Mouse (Mus musculus) ES-E14 (cell line): ENCODE measurements around the gene Scube3. TPM values are rescaled to one million over a fixed set of nuclear protein-coding genes. Genes with fewer than 3 reads are reported as not detected.

Experiments used
- DNase-seq: peaks from one replicate; pipeline ENCODE4 v3.0.0-alpha.2; 2013; ENCODE audit warnings: low read depth, low spot score
- H3K27ac ChIP-seq: 2 replicates; pipeline ENCODE4 v1.5.1; 2012; ENCODE audit warnings: low read depth, mild to moderate bottlenecking, low read length, moderate library complexity, mixed read lengths; ENCODE audit not compliant: poor library complexity, insufficient read depth, severe bottlenecking
- H3K36me3 ChIP-seq: 2 replicates; pipeline ENCODE4 v1.6.1; 2012; ENCODE audit warnings: mild to moderate bottlenecking, low read length, moderate library complexity, mixed read lengths; ENCODE audit not compliant: control insufficient read depth, poor library complexity, insufficient read depth, severe bottlenecking
- H3K4me1 ChIP-seq, 2 experiments: fragments of 150-350 bp in 1 of 2; sonication (generic) in 1 of 2; 2 replicates each; pipeline ENCODE4 v1.6.1; 2012; ENCODE audit warnings: low read length in 2 of 2, mild to moderate bottlenecking in 1 of 2, mixed read lengths in 1 of 2; ENCODE audit not compliant: control insufficient read depth in 2 of 2, insufficient read depth in 2 of 2, poor library complexity in 1 of 2
- H3K4me3 ChIP-seq, 2 experiments: fragments of 150-350 bp in 1 of 2; sonication (generic) in 1 of 2; 2 replicates each; pipeline ENCODE4 v1.5.1; 2012; ENCODE audit warnings: low read length in 2 of 2, low read depth in 1 of 2, mild to moderate bottlenecking in 1 of 2, mixed read lengths in 1 of 2; ENCODE audit not compliant: insufficient read depth in 1 of 2, poor library complexity in 1 of 2, severe bottlenecking in 1 of 2
- H3K9ac ChIP-seq: 2 replicates; pipeline ENCODE4 v1.6.1; 2012; ENCODE audit warnings: low read depth, mild to moderate bottlenecking, low read length, mixed read lengths; ENCODE audit not compliant: poor library complexity, insufficient read depth, severe bottlenecking
- H3K9me3 ChIP-seq: fragments of 150-350 bp; sonication (generic); 2 replicates; pipeline ENCODE4 v1.6.1; 2012; ENCODE audit warnings: low read depth, mild to moderate bottlenecking, low read length; ENCODE audit not compliant: control insufficient read depth, insufficient read depth
- CHD2 ChIP-seq: IDR thresholded peaks from 2 replicates; pipeline ENCODE4 v1.6.1; 2014; ENCODE audit warnings: mild to moderate bottlenecking, low read depth, low read length, inconsistent platforms
- HCFC1 ChIP-seq: IDR thresholded peaks from 2 replicates; pipeline ENCODE4 v1.6.1; 2012; ENCODE audit warnings: low read length, inconsistent platforms, borderline replicate concordance; ENCODE audit not compliant: insufficient read depth
- MAFK ChIP-seq: IDR thresholded peaks from 2 replicates; pipeline ENCODE4 v1.6.1; 2014; ENCODE audit warnings: mild to moderate bottlenecking, low read depth, low read length, inconsistent platforms; ENCODE audit not compliant: insufficient read depth
- ZC3H11A ChIP-seq: IDR thresholded peaks from 2 replicates; pipeline ENCODE4 v1.6.1; 2012; ENCODE audit warnings: low read depth, mild to moderate bottlenecking, inconsistent platforms, low read length, borderline replicate concordance
- ZNF384 ChIP-seq: IDR thresholded peaks from 2 replicates; pipeline ENCODE4 v1.6.1; 2012; ENCODE audit warnings: low read depth, low read length, inconsistent platforms
- in situ Hi-C, 2 experiments: fragments of 600-800 bp; cut with MboI; formaldehyde crosslinking; loops; one replicate each; pipeline ENCODE4 v1.15.1; 2025; ENCODE audit warnings: low sequenced_read_pairs in 2 of 2, inconsistent platforms in 1 of 2; ENCODE audit not compliant: unreplicated experiment in 2 of 2
- total RNA-seq: library from RNA; depleted of rRNA; stranded (reverse); fragments of 300-350 nt; gene quantifications from 2 replicates; pipeline ENCODE4 v1.2.3, GENCODE M21; 2012

Gene Scube3
- total RNA-seq, 1 experiment, result 24.0 TPM

- Histone ChIP-seq H3K4me3 (no peak overlapping the region), H3K9me3 (no peaks in the 10 kb centered on the region), H3K4me1 (peaks cover 6 to 30% of the 10 kb centered on the region in 2 experiments; a peak in 3 of 4 replicates), H3K36me3 (no peaks in the 10 kb centered on the region), H3K9ac (no peak overlapping the region; the same call in 1 of the 2 replicates), H3K27ac (no peak overlapping the region)
- in situ Hi-C loops, result no loop called here
- no peak for DNase-seq
- no peak for TF ChIP-seq ZNF384
- TF ChIP-seq ZC3H11A, result no peak
- no peak for TF ChIP-seq HCFC1
Observed at GRCm38 (mm10) chr17:28180331-28180730, 38.4 kb downstream of the Scube3 start.

- Histone ChIP-seq H3K9me3 (no peaks in the 10 kb centered on the region), H3K9ac (peak overlapping the region; percentile 17; the same call in 1 of the 2 replicates), H3K36me3 (no peaks in the 10 kb centered on the region), H3K27ac (no peak overlapping the region), H3K4me1 (peaks cover 6 to 30% of the 10 kb centered on the region in 2 experiments; a peak in 3 of 4 replicates), H3K4me3 (no peak overlapping the region)
- no peak for DNase-seq
- in situ Hi-C loops, result no loop called here
- TF ChIP-seq HCFC1 (no peak), ZNF384 (0 out of 2 replicates have a peak, but pooled peaks have one; percentile 18)
Observed at GRCm38 (mm10) chr17:28180783-28181544, 39.0 kb downstream of the Scube3 start.

GRCm38 (mm10) chr17:28184971-28185638 lies 43.2 kb downstream of the Scube3 start:
- no peak for DNase-seq
- peaks cover 0 to 13% of the 10 kb centered on the region in 2 experiments; a peak in 2 of 4 replicates for H3K4me1 ChIP-seq
- no peak overlapping the region for H3K9ac ChIP-seq
- no peak overlapping the region for H3K27ac ChIP-seq
- no peaks in the 10 kb centered on the region for H3K9me3 ChIP-seq
- no peak overlapping the region for H3K4me3 ChIP-seq
- H3K36me3 ChIP-seq, result no peaks in the 10 kb centered on the region
- in situ Hi-C loops, result no loop called here
- TF ChIP-seq CHD2 (no peak), HCFC1 (no peak), ZC3H11A (no peak), ZNF384 (no peak), MAFK (no peak)

- no peak overlapping the region for H3K9ac ChIP-seq
- no peaks in the 10 kb centered on the region; the same call in 1 of the 2 replicates for H3K36me3 ChIP-seq
- in situ Hi-C loops, result no loop called here
- H3K4me1 ChIP-seq, result no peaks in the 10 kb centered on the region
- DNase-seq, result no peak
- TF ChIP-seq ZNF384 (no peak), MAFK (no peak), HCFC1 (no peak), ZC3H11A (no peak), CHD2 (no peak)
- H3K27ac ChIP-seq, result no peak overlapping the region
- no peaks in the 10 kb centered on the region for H3K9me3 ChIP-seq
- H3K4me3 ChIP-seq, result no peak overlapping the region
Observed at GRCm38 (mm10) chr17:28188313-28188712, 46.4 kb downstream of the Scube3 start.
